Mouse (Mus musculus) lung, postnatal 0 days (tissue): ENCODE measurements around the gene Pde3a.

Source experiments
- CTCF ChIP-seq: IDR thresholded peaks from 2 replicates; pipeline ENCODE4 v1.5.1; 2016; ENCODE audit warnings: antibody characterized with exemption, mild to moderate bottlenecking
- EP300 ChIP-seq: IDR thresholded peaks from 2 replicates; pipeline ENCODE4 v1.6.1; 2016; ENCODE audit warnings: antibody characterized with exemption, mild to moderate bottlenecking, control low read depth

DNA sequence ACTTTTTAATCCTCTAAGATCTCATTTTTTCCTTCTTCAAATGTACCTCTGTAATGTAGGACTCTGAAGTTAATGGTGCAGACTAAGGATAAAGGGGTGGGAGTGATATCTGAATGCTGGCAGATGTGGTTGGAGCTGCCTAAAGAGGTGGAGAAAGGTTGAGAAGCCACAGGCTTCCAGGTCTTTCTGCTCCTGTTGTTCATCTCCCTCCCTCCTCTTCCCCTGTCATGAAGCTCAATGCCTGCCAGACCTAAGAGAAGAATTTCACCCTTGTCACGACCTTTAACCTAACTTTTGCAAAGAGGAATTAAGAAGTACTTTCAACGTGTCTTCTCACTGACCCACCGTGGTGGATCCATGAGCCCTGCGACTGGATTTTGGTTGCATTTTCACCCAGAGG lies 87.4 kb downstream of the Pde3a start:
- TF ChIP-seq CTCF = no peak
- no peak for TF ChIP-seq EP300
